Mouse (Mus musculus): ENCODE data around the gene Vegfb.

The Vegfb gene

GRCm38 (mm10) chr19:6987061-6987903 is at the start of gene Vegfb:
Vegfb (minus strand) TSS chr19:6987651.
- CTCF ChIA-PET, result interaction anchor here in 2 of 4 experiments (1.5 to 1.9 kb wide), 4 partner anchors 8 to 17 kb away, joined by 3 to 6 read pairs (median 4); partner anchors contain the start of genes Nudt22 (in 1 of the 2) and Trpt1 (in 1 of the 2)
- POLR2A ChIA-PET, result interaction anchor here in 3 of 4 experiments (0.6 to 5.2 kb wide), 28 partner anchors 8 to 301 kb away, joined by 3 to 34 read pairs (median 4); partner anchors contain the start of genes Nudt22 (in 3 of the 3), Trpt1 (in 3 of the 3), Stip1 (in 2 of the 3) and Bad (in 1 of the 3)

- ChIA-PET POLR2A (interaction anchor here in 3 of 4 experiments (0.6 to 3.6 kb wide), 21 partner anchors 10 to 184 kb away, joined by 3 to 16 read pairs (median 3); partner anchors contain the start of genes Fkbp2 (in 2 of the 3), Cox8a (in 1 of the 3) and Macrod1 (in 1 of the 3)), CTCF (interaction anchor here (0.5 to 1.9 kb wide), 22 partner anchors 9 to 755 kb away, joined by 3 to 11 read pairs (median 3); partner anchors contain the start of genes Esrra (in 1 of the 4), Gpr137 (in 1 of the 4), Macrod1 (in 1 of the 4) and Nudt22 (in 1 of the 4))
Observed at GRCm38 (mm10) chr19:7034006-7034405, 46.6 kb upstream of the Vegfb start.

GRCm38 (mm10) chr19:7029531-7029930 is 42.1 kb upstream of the Vegfb start:
- ChIA-PET CTCF (interaction anchor here in 1 of 4 experiments (1.2 kb wide), 1 partner anchor 9 kb away, joined by 3 read pairs; no protein-coding TSS in a partner anchor), POLR2A (interaction anchor here in 2 of 4 experiments (1.0 to 1.4 kb wide), 5 partner anchors 10 to 107 kb away, joined by 3 to 8 read pairs (median 4); partner anchors contain the start of genes Stip1 (in 2 of the 2) and Vegfb (in 1 of the 2))

- ChIA-PET POLR2A (interaction anchor here (0.7 to 5.0 kb wide), 30 partner anchors 8 to 657 kb away, joined by 3 to 40 read pairs (median 3); partner anchors contain the start of genes Stip1 (in 3 of the 4), Nudt22 (in 2 of the 4), Trpt1 (in 2 of the 4) and Cox8a (in 1 of the 4)), CTCF (interaction anchor here (0.5 to 1.8 kb wide), 40 partner anchors 10 to 598 kb away, joined by 3 to 27 read pairs (median 4); partner anchors contain the start of genes Stip1 (in 2 of the 4), Bad (in 1 of the 4), Catsperz (in 1 of the 4) and Fkbp2 (in 1 of the 4))
Observed at GRCm38 (mm10) chr19:7020224-7020641, 32.8 kb upstream of the Vegfb start.

GRCm38 (mm10) chr19:7019191-7019590 is 31.7 kb upstream of the Vegfb start, which contains the start of gene Fermt3:
Fermt3 (minus strand) TSS chr19:7019469.
- CTCF ChIA-PET, result no interaction called here
- POLR2A ChIA-PET, result interaction anchor here in 1 of 4 experiments (1.2 to 1.4 kb wide), 3 partner anchors 15 to 199 kb away, joined by 3 read pairs; partner anchors contain the start of gene Cox8a

GRCm38 (mm10) chr19:7018546-7018945 is 31.1 kb upstream of the Vegfb start:
- ChIA-PET CTCF (interaction anchor here in 1 of 4 experiments (0.9 kb wide), 1 partner anchor 77 kb away, joined by 3 read pairs; the partner anchor contains the start of gene Bad), POLR2A (interaction anchor here in 2 of 4 experiments (0.7 to 2.2 kb wide), 10 partner anchors 15 to 199 kb away, joined by 3 to 7 read pairs (median 3); partner anchors contain the start of genes Bad (in 1 of the 2), Cox8a (in 1 of the 2), Fkbp2 (in 1 of the 2) and Nudt22 (in 1 of the 2))

GRCm38 (mm10) chr19:7017541-7018457 is 30.3 kb upstream of the Vegfb start:
- ChIA-PET POLR2A (interaction anchor here in 3 of 4 experiments (0.7 to 2.2 kb wide), 12 partner anchors 14 to 200 kb away, joined by 3 to 7 read pairs (median 3); partner anchors contain the start of genes Bad (in 1 of the 3), Cox8a (in 1 of the 3), Fkbp2 (in 1 of the 3) and Nudt22 (in 1 of the 3)), CTCF (interaction anchor here in 2 of 4 experiments (0.5 to 1.0 kb wide), 4 partner anchors 22 to 352 kb away, joined by 3 read pairs; partner anchors contain the start of genes Bad (in 1 of the 2) and Stip1 (in 1 of the 2))

- CTCF ChIA-PET, result interaction anchor here in 1 of 4 experiments (0.5 to 1.9 kb wide), 4 partner anchors 8 to 1082 kb away, joined by 3 to 6 read pairs (median 5); no protein-coding TSS in a partner anchor
- POLR2A ChIA-PET, result interaction anchor here in 3 of 4 experiments (0.8 to 3.6 kb wide), 18 partner anchors 9 to 250 kb away, joined by 3 to 16 read pairs (median 4); partner anchors contain the start of genes Nudt22 (in 3 of the 3), Trpt1 (in 3 of the 3), Fkbp2 (in 2 of the 3) and Stip1 (in 2 of the 3)
Observed at GRCm38 (mm10) chr19:7014481-7015135, 27.2 kb upstream of the Vegfb start.

- POLR2A ChIA-PET, result interaction anchor here in 3 of 4 experiments (0.6 to 3.6 kb wide), 26 partner anchors 8 to 745 kb away, joined by 3 to 16 read pairs (median 4); partner anchors contain the start of genes Nudt22 (in 3 of the 3), Trpt1 (in 3 of the 3), Fkbp2 (in 2 of the 3) and Stip1 (in 2 of the 3)
- CTCF ChIA-PET, result interaction anchor here in 2 of 4 experiments (0.6 to 1.9 kb wide), 5 partner anchors 8 to 78 kb away, joined by 4 to 8 read pairs (median 6); no protein-coding TSS in a partner anchor
Observed at GRCm38 (mm10) chr19:7013984-7014383, 26.5 kb upstream of the Vegfb start.

- ChIA-PET POLR2A (interaction anchor here in 3 of 4 experiments (0.6 to 3.6 kb wide), 14 partner anchors 9 to 223 kb away, joined by 3 to 16 read pairs (median 5); partner anchors contain the start of genes Nudt22 (in 2 of the 3), Trpt1 (in 2 of the 3), Bad (in 1 of the 3) and Fkbp2 (in 1 of the 3)), CTCF (interaction anchor here in 1 of 4 experiments (1.9 to 3.4 kb wide), 2 partner anchors 10 to 33 kb away, joined by 6 to 10 read pairs; no protein-coding TSS in a partner anchor)
Observed at GRCm38 (mm10) chr19:7012426-7012825, 25.0 kb upstream of the Vegfb start.

- ChIA-PET CTCF (no interaction called here), POLR2A (interaction anchor here in 2 of 4 experiments (0.6 to 1.1 kb wide), 4 partner anchors 9 to 74 kb away, joined by 3 to 4 read pairs (median 3); partner anchors contain the start of genes Nudt22 (in 1 of the 2) and Trpt1 (in 1 of the 2))
Observed at GRCm38 (mm10) chr19:7006892-7007593, 19.6 kb upstream of the Vegfb start.

- ChIA-PET CTCF (interaction anchor here in 3 of 4 experiments (0.5 to 1.3 kb wide), 6 partner anchors 20 to 1146 kb away, joined by 3 to 11 read pairs (median 3); no protein-coding TSS in a partner anchor), POLR2A (interaction anchor here (0.6 to 7.7 kb wide), 22 partner anchors 10 to 387 kb away, joined by 3 to 99 read pairs (median 4); partner anchors contain the start of genes Fkbp2 (in 2 of the 4), Plcb3 (in 2 of the 4), Bad (in 1 of the 4) and Esrra (in 1 of the 4))
Observed at GRCm38 (mm10) chr19:6999360-7000063, 12.1 kb upstream of the Vegfb start.

- CTCF ChIA-PET, result no interaction called here
- POLR2A ChIA-PET, result interaction anchor here in 2 of 4 experiments (0.7 to 7.7 kb wide), 15 partner anchors 10 to 136 kb away, joined by 3 to 99 read pairs (median 4); partner anchors contain the start of genes Fkbp2 (in 2 of the 2), Plcb3 (in 2 of the 2), Stip1 (in 2 of the 2) and Bad (in 1 of the 2)
Observed at GRCm38 (mm10) chr19:6997721-6998290, 10.4 kb upstream of the Vegfb start.

- ChIA-PET POLR2A (interaction anchor here (0.5 to 7.7 kb wide), 68 partner anchors 9 to 1722 kb away, joined by 3 to 99 read pairs (median 4); partner anchors contain the start of genes Fkbp2 (in 3 of the 4), Plcb3 (in 3 of the 4), Vegfb (in 3 of the 4) and Stip1 (in 2 of the 4)), CTCF (interaction anchor here (0.6 to 2.4 kb wide), 22 partner anchors 9 to 610 kb away, joined by 3 to 46 read pairs (median 4); partner anchors contain the start of genes Bad (in 1 of the 4), Fkbp2 (in 1 of the 4), Gpr137 (in 1 of the 4) and Plcb3 (in 1 of the 4))
Observed at GRCm38 (mm10) chr19:6996006-6996405, 8.6 kb upstream of the Vegfb start, which contains the start of the genes Nudt22 and Trpt1. Nudt22 (minus strand) TSS chr19:6996117. Trpt1 (plus strand) TSS chr19:6996131.

Measured in embryonic stem cell, embryonic (primary cell).